Mouse (Mus musculus) lung, embryonic 14.5 days (tissue): ENCODE measurements around the gene Lrrc28. TPM values are rescaled to one million over a fixed set of nuclear protein-coding genes. Genes with fewer than 3 reads are reported as not detected.

ENCODE experiments used
- ATAC-seq: fragments of 200-750 bp; cut with Nextera tagmentation; 2 replicates; pipeline ENCODE4 v1.8.0; 2017; ENCODE audit warnings: mild to moderate bottlenecking, moderate TSS enrichment, moderate library complexity; ENCODE audit not compliant: insufficient read depth
- DNase-seq: peaks from one replicate; pipeline ENCODE4 v3.0.0-alpha.2; 2015
- H3K27ac ChIP-seq: fragments of 300-500 bp; sonication (generic); 2 replicates; pipeline ENCODE4 v1.5.1; 2014; ENCODE audit warnings: low read depth, mild to moderate bottlenecking, moderate library complexity
- H3K27me3 ChIP-seq: fragments of 300-500 bp; sonication (generic); 2 replicates; pipeline ENCODE4 v1.6.1; 2014; ENCODE audit warnings: low read length, control low read depth; ENCODE audit not compliant: insufficient read depth
- H3K36me3 ChIP-seq: fragments of 300-500 bp; sonication (generic); 2 replicates; pipeline ENCODE4 v1.6.1; 2014; ENCODE audit warnings: control low read depth; ENCODE audit not compliant: insufficient read depth
- H3K4me1 ChIP-seq: fragments of 300-500 bp; sonication (generic); 2 replicates; pipeline ENCODE4 v1.6.1; 2014; ENCODE audit warnings: antibody characterized with exemption, control low read depth; ENCODE audit not compliant: insufficient read depth
- H3K4me2 ChIP-seq: fragments of 300-500 bp; sonication (generic); 2 replicates; pipeline ENCODE4 v1.6.1; 2014; ENCODE audit warnings: mild to moderate bottlenecking
- H3K4me3 ChIP-seq: fragments of 300-500 bp; sonication (generic); 2 replicates; pipeline ENCODE4 v1.5.1; 2014; ENCODE audit warnings: low read depth, low read length
- H3K9ac ChIP-seq: fragments of 300-500 bp; sonication (generic); 2 replicates; pipeline ENCODE4 v1.6.1; 2014
- H3K9me3 ChIP-seq: fragments of 300-500 bp; sonication (generic); 2 replicates; pipeline ENCODE4 v1.6.1; 2016; ENCODE audit warnings: low read depth, low read length, control low read depth
- CTCF ChIP-seq: IDR thresholded peaks from 2 replicates; pipeline ENCODE4 v1.5.1; 2016; ENCODE audit warnings: antibody characterized with exemption, low read depth
- WGBS: fragments of 180-500 bp; shearing (Covaris S2); extraction: QIAGEN DNeasy Blood & Tissue Kit; methylation state at CpG from one replicate; pipeline ENCODE4 v1.1.7; 2014; 5-methylcytosine and 5-hydroxymethylcytosine counted together
- polyA plus RNA-seq: library from polyadenylated mRNA; unstranded; fragments of >200 nt; fragmentation: Nextera tagmentation; extraction: Ambion mirVana; gene quantifications from 2 replicates; pipeline ENCODE4 v1.2.1, GENCODE M21; 2014

Lrrc28 gene
- polyA plus RNA-seq, 1 experiment from 2014 or later, result 16.6 TPM

GRCm38 (mm10) chr7:67583852-67584251 is 61.2 kb downstream of the Lrrc28 start:
- Histone ChIP-seq H3K36me3 (no peaks in the 10 kb centered on the region), H3K4me3 (no peak overlapping the region), H3K27ac (no peak overlapping the region), H3K9me3 (no peaks in the 10 kb centered on the region), H3K4me2 (no peak overlapping the region), H3K4me1 (no peaks in the 10 kb centered on the region), H3K9ac (no peak overlapping the region), H3K27me3 (no peaks in the 10 kb centered on the region)
- ATAC-seq, result no peak
- 67% methylated on average over 5 of the region's 5 CpGs for WGBS
- no peak for TF ChIP-seq CTCF
- DNase-seq, result no peak

GRCm38 (mm10) chr7:67578783-67579482 is 66.1 kb downstream of the Lrrc28 start:
- H3K36me3 ChIP-seq, result no peaks in the 10 kb centered on the region
- H3K27ac ChIP-seq, result no peak overlapping the region
- no peak for TF ChIP-seq CTCF
- no peak overlapping the region for H3K9ac ChIP-seq
- H3K9me3 ChIP-seq, result no peaks in the 10 kb centered on the region
- H3K4me3 ChIP-seq, result no peak overlapping the region
- H3K4me1 ChIP-seq, result no peaks in the 10 kb centered on the region
- H3K27me3 ChIP-seq, result no peaks in the 10 kb centered on the region
- H3K4me2 ChIP-seq, result no peak overlapping the region
- peak; percentile 36 for DNase-seq
- no peak for ATAC-seq
- 51% methylated on average over 7 of the region's 7 CpGs for WGBS

GRCm38 (mm10) chr7:67578044-67578443 is 67.0 kb downstream of the Lrrc28 start:
- Histone ChIP-seq H3K4me1 (no peaks in the 10 kb centered on the region), H3K36me3 (no peaks in the 10 kb centered on the region), H3K27ac (no peak overlapping the region), H3K9me3 (no peaks in the 10 kb centered on the region), H3K9ac (no peak overlapping the region), H3K4me3 (no peak overlapping the region), H3K4me2 (no peak overlapping the region), H3K27me3 (no peaks in the 10 kb centered on the region)
- 85% methylated on average over 6 of the region's 6 CpGs for WGBS
- DNase-seq (no peak), ATAC-seq (no peak)
- no peak for TF ChIP-seq CTCF

GRCm38 (mm10) chr7:67566510-67567237 is 78.4 kb downstream of the Lrrc28 start:
- no peak overlapping the region for H3K9ac ChIP-seq
- WGBS, result 61% methylated on average over 8 of the region's 8 CpGs
- ATAC-seq (no peak), DNase-seq (no peak)
- no peak overlapping the region for H3K4me3 ChIP-seq
- TF ChIP-seq CTCF, result no peak
- no peaks in the 10 kb centered on the region for H3K4me1 ChIP-seq
- no peaks in the 10 kb centered on the region for H3K27me3 ChIP-seq
- H3K27ac ChIP-seq, result no peak overlapping the region
- no peaks in the 10 kb centered on the region for H3K36me3 ChIP-seq
- no peaks in the 10 kb centered on the region for H3K9me3 ChIP-seq
- H3K4me2 ChIP-seq, result no peak overlapping the region

GRCm38 (mm10) chr7:67565132-67565531 is 79.9 kb downstream of the Lrrc28 start:
- Histone ChIP-seq H3K9ac (no peak overlapping the region), H3K4me2 (no peak overlapping the region), H3K27ac (no peak overlapping the region), H3K4me3 (no peak overlapping the region), H3K9me3 (no peaks in the 10 kb centered on the region), H3K27me3 (no peaks in the 10 kb centered on the region), H3K4me1 (no peaks in the 10 kb centered on the region), H3K36me3 (no peaks in the 10 kb centered on the region)
- 59% methylated on average over 1 of the region's 1 CpGs for WGBS
- no peak for TF ChIP-seq CTCF
- ATAC-seq, result no peak
- DNase-seq, result no peak

GRCm38 (mm10) chr7:67562176-67562575 is 82.9 kb downstream of the Lrrc28 start:
- DNase-seq (peak; percentile 16), ATAC-seq (no peak)
- H3K4me3 ChIP-seq, result no peak overlapping the region
- H3K4me1 ChIP-seq, result no peaks in the 10 kb centered on the region
- 51% methylated on average over 12 of the region's 12 CpGs for WGBS
- H3K9ac ChIP-seq, result no peak overlapping the region
- H3K4me2 ChIP-seq, result no peak overlapping the region
- no peaks in the 10 kb centered on the region for H3K9me3 ChIP-seq
- TF ChIP-seq CTCF, result no peak
- H3K27me3 ChIP-seq, result no peaks in the 10 kb centered on the region
- no peak overlapping the region for H3K27ac ChIP-seq
- H3K36me3 ChIP-seq, result no peaks in the 10 kb centered on the region

GRCm38 (mm10) chr7:67559486-67559885 is 85.6 kb downstream of the Lrrc28 start:
- H3K27me3 ChIP-seq, result no peaks in the 10 kb centered on the region
- no peak overlapping the region for H3K4me2 ChIP-seq
- no peak for TF ChIP-seq CTCF
- DNase-seq (no peak), ATAC-seq (no peak)
- H3K9ac ChIP-seq, result no peak overlapping the region
- H3K27ac ChIP-seq, result no peak overlapping the region
- WGBS, result 81% methylated on average over 7 of the region's 7 CpGs
- H3K4me1 ChIP-seq, result no peaks in the 10 kb centered on the region
- no peaks in the 10 kb centered on the region for H3K36me3 ChIP-seq
- no peaks in the 10 kb centered on the region for H3K9me3 ChIP-seq
- no peak overlapping the region for H3K4me3 ChIP-seq
